Mouse (Mus musculus) gastrocnemius, adult 18-20 months (tissue): Measurements from ENCODE around the gene Skap1. TPM values are rescaled to one million over a fixed set of nuclear protein-coding genes. Genes with fewer than 3 reads are reported as not detected.
"Not testable (repeated sequence)": the region's sequence is repeated elsewhere in the genome, so short reads cannot be mapped to it uniquely, and the experiment has no call there.

ENCODE experiments used
- DNase-seq: peaks from one replicate; pipeline ENCODE4 v3.0.0; 2021; ENCODE audit warnings: low spot score
- total RNA-seq, 2 experiments: library from RNA; stranded (reverse); gene quantifications; 2 replicates each; pipeline ENCODE4 v1.2.3; 2021

Gene Skap1
- total RNA-seq, 2 experiments from 2014 or later, result not detected

DNA sequence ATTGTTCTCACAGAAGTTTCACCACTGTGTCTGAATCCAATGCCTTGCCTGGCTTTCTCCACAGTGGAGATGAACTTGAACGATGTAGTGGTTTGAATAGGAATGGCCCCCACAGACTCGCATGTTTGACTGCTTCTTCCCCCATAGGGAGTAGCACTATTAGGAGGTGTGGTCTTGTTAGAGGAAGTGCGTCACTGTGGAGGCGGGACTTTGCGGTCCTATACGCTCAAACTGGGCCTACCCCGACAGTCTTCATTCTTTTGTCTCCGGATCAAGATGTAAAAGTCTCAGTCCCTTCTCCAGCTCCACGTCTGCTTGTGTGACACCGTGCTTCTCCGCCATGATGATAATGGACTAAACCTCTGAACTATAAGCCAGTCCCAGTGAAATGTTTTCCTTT is 229.0 kb downstream of the Skap1 start:
- no peak for DNase-seq

GRCm38 (mm10) chr11:96694774-96695173 is 230.4 kb downstream of the Skap1 start:
- no peak for DNase-seq

- no peak for DNase-seq
These were observed 231.9 kb downstream of the Skap1 start for GRCm38 (mm10) chr11:96696168-96696727.

DNA sequence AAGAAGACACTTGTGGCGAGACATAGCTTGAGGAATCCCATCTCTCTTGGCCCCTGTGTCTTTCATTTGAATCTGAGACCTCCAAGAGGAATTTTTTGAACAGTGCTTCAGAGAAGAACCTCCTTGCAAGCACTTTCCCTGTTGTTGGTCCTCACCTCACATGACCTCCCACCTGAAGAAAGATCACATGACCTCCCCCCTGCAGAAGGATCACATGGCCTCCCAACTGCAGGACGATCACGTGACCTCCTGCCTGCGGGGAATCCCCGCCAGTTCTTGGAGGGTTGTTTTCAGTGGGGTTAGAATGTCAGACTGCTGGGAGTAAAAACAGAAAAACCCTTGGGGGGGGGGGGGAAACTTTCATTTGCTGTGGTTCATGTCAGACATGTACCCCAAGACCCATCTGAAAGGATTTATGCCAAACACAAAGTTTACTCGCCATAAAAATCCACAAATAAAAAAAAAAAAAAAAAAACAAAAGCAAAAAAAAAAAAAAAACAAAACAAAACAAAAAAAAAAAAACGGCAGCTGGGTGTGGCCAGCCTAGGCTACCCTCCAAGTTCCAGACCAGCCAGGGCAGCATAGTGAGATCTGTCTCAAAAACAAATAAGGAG is 232.6 kb downstream of the Skap1 start:
- no peak for DNase-seq

- DNase-seq, result no peak
These were observed 233.1 kb downstream of the Skap1 start for GRCm38 (mm10) chr11:96697467-96697866.

DNA sequence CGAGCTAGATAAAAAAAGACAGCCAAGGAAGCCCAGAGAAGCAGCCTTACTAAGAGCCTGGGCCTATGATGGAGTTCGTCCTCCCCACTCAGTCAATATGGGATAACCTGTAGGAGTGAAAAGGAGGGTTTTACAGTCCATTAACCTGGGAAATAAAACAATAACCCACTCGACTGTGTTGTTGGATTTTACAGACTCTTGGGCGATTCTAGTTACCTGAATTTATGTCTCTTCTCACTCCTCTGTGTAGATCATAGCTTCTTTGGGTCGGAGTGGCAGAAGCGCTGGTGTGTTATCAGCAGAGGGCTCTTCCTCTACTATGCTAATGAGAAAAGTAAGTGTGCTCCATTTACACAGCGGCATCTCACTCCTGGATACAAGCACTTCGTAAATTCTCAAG is 239.4 kb downstream of the Skap1 start:
- no peak for DNase-seq

- no peak for DNase-seq
These were observed 246.9 kb downstream of the Skap1 start for GRCm38 (mm10) chr11:96711268-96711667.

DNA sequence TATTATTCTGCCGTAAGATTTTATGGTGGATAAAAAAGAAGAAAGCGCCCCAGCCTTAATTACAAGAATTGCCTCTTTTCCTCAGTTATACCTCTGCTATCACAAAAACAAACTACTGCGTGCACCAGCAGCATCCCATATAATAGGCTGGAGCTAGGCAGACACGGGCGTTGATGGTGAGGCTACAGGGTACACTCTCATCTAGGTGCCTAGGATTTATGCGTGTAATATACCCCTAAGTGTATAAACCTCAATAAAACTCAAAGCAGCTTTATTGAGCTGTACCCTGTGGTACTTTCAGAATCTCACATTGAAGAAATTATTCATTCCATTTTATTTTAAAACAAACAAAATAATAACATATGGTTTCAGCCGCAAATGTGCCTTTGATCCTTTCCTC is 247.3 kb downstream of the Skap1 start:
- DNase-seq, result no peak

DNA sequence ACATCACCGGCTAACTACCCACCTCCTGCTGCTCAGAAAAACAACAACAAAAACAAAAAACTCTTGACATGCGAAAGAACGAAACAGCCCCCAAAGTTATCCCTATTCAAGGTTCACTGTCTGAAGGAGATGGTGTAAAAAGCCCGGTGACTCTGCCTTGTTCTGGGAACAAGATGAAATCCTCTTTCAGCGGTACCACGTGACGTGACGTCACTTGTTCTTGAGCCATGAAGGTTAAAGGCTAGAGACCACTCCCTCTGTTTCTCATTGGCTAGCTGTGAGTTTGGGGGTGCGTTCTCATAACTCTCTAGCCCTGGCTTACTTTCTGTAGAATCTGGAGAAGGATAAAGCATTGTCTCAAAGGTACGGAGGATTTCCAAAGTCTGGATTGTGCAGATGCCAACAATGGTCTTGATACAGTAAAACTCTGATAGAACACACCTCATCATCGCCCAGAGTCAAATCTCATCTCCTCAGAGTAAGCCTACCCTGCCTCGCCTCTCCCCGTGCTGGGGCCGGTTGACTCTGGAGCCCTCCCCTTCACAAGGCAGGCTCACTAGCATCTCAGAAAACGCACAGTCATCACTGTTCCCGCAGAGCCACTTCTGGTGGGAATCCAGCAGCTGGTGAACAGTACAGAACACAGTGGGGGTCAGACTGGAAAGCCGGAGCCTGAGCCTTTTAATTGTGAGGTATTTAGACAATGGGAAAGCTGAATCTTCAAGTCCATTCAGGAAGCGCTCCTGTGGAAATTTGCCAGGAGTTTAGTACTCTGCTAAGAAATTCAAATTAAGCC is 249.0 kb downstream of the Skap1 start:
- DNase-seq, result no peak

DNA sequence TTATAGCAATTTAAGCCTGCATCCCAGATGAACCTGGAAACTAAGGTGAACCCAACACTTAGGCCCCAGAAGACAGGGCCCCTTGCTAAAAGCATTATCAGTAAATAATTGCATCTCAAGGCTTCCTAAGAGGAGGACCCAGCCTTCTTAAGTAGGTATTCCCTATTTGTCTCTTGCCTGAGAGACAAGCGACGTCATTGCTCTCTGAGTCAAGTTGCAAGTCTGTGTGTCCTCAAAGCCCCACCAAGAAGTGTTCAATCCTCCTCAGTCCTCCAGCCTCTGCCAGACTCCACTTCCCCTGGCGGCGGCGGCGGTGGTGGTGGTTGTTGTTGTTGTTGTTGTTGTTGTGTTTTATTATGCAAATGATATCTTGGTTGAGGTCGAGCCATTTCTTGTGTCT is 249.6 kb downstream of the Skap1 start:
- no peak for DNase-seq

DNA sequence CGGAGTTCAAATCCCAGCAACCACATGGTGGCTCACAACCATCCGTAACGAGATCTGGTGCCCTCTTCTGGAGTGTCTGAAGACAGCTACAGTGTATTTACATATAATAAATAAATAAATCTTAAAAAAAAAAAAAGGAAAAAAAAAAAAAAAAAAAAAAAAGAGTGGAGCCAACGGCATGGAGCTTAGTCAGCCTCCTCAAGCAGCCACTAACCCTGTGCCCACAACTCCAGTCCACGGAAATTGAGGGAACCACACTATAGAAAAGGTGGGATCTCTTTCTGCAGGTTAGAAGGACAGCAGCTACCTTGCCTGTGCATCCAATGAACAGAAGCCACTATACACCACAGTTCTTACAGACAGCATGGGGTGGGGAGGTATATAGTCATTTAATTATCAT is 250.8 kb downstream of the Skap1 start:
- DNase-seq, result not testable (repeated sequence)

GRCm38 (mm10) chr11:96718609-96719008 is 254.2 kb downstream of the Skap1 start:
- no peak for DNase-seq

DNA sequence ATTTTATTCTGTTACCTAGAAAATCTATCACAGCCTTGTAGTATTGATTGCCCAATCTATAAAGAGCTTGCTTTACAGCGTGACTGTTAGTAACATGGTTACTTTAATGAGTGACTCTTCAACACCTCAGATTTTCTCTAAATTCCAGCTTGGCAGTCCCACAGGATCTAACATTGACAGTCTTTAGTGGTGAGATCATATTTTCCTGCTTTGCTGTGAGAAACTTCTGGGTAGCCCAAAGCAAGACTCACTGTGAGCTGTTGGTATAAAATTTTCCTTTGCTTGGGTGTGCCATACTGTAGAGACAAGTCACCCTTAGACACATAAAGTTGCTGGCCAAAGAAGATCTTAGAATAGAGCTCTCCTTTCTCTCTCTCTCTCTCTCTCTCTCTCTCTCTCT is 261.4 kb downstream of the Skap1 start:
- no peak for DNase-seq

- no peak for DNase-seq
These were observed 264.2 kb downstream of the Skap1 start for GRCm38 (mm10) chr11:96728577-96728976.

DNA sequence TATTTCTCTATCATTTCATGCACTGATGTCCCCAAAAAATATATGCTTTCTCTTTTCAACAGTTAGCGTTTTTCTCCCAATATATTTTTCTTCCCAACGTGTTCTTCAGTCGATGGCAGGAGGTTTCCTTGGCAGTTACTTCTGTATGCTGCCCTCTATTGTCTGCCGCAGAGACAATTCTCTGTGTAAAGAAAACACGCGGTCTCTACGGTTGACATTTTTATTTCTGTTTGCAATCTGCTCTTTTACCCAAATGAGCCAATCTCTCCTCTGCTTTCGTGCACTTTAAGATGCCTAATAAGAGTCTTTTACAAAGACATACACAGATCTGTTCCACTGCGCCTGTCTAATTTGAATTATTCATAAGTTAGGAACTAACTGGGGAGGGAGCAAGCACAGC is 265.1 kb downstream of the Skap1 start:
- no peak for DNase-seq

DNA sequence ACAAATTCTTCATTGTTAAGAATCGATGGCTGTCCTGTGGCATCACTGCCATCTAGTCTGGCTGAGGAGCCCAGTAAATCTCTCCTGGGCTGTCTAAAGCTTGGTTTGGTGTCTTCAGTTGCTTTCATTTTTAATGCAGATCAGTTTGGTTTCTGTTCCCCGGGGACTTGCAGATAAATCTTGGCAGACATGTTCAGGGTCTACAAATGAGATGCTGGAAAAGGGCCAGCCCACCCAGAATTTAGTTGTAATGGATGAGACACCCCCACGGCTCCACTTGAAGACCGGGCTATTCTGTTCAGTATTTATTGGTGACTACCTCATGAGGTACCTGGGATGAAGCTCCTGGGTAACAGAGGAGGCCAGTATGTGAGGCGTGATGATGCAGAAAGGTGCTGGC is 265.9 kb downstream of the Skap1 start:
- no peak for DNase-seq

- no peak for DNase-seq
These were observed 268.3 kb downstream of the Skap1 start for GRCm38 (mm10) chr11:96732657-96733056.

GRCm38 (mm10) chr11:96735908-96736307 is 271.5 kb downstream of the Skap1 start:
- peak; percentile 9 for DNase-seq

- no peak for DNase-seq
These were observed 272.0 kb downstream of the Skap1 start for GRCm38 (mm10) chr11:96736361-96736760.

- no peak for DNase-seq
These were observed 273.5 kb downstream of the Skap1 start for GRCm38 (mm10) chr11:96737673-96738471.

GRCm38 (mm10) chr11:96740796-96741195 is 276.4 kb downstream of the Skap1 start:
- no peak for DNase-seq

- no peak for DNase-seq
These were observed 277.6 kb downstream of the Skap1 start for GRCm38 (mm10) chr11:96741995-96742394.
